Mouse (Mus musculus): ENCODE results near the gene Slc10a4. TPM values are rescaled to one million over a fixed set of nuclear protein-coding genes. Genes with fewer than 3 reads are reported as not detected.

Slc10a4 gene
- polyA plus RNA-seq, 1 experiment from 2014 or later = 15.4 TPM

Other genes starting within 250 kb of the Slc10a4 start
- gene Tec, start 138.4 kb upstream of the Slc10a4 start, polyA plus RNA-seq (2014; fragmentation: Nextera tagmentation; extraction: Ambion mirVana) = 10.6 and 13.7 TPM in 2 replicates
- gene Slain2, start 92.6 kb upstream of the Slc10a4 start, polyA plus RNA-seq (2014; fragmentation: Nextera tagmentation; extraction: Ambion mirVana) = 20.5 and 20.9 TPM in 2 replicates
- not detected in 2 replicates for gene Gm10135, start 32.2 kb upstream of the Slc10a4 start, polyA plus RNA-seq (2014; fragmentation: Nextera tagmentation; extraction: Ambion mirVana)
- 33.2 and 36.8 TPM in 2 replicates for gene Fryl, start 249.7 kb downstream of the Slc10a4 start, polyA plus RNA-seq (2014; fragmentation: Nextera tagmentation; extraction: Ambion mirVana)